Mouse (Mus musculus) kidney, embryonic 14.5 days (tissue): ENCODE data around the gene Nox1. TPM values are rescaled to one million over a fixed set of nuclear protein-coding genes. Genes with fewer than 3 reads are reported as not detected.

Experiments used
- ATAC-seq: fragments of 200-750 bp; cut with Nextera tagmentation; 2 replicates; pipeline ENCODE4 v1.8.0; 2017; ENCODE audit warnings: moderate number of reproducible peaks, mild to moderate bottlenecking, moderate TSS enrichment, moderate library complexity; ENCODE audit not compliant: low FRiP score, low TSS enrichment
- H3K27ac ChIP-seq: fragments of 300-500 bp; sonication (generic); 2 replicates; pipeline ENCODE4 v1.5.1; 2014; ENCODE audit warnings: low read depth, mild to moderate bottlenecking, low read length, moderate library complexity, mixed read lengths
- H3K27me3 ChIP-seq: fragments of 300-500 bp; sonication (generic); 2 replicates; pipeline ENCODE4 v1.6.1; 2014; ENCODE audit warnings: mild to moderate bottlenecking, low read length; ENCODE audit not compliant: control insufficient read depth, insufficient read depth
- H3K36me3 ChIP-seq: fragments of 300-500 bp; sonication (generic); 2 replicates; pipeline ENCODE4 v1.6.1; 2014; ENCODE audit warnings: low read length, mixed read lengths; ENCODE audit not compliant: control insufficient read depth, insufficient read depth
- H3K4me1 ChIP-seq: fragments of 300-500 bp; sonication (generic); 2 replicates; pipeline ENCODE4 v1.6.1; 2014; ENCODE audit warnings: low read length, mixed read lengths; ENCODE audit not compliant: control insufficient read depth, insufficient read depth
- H3K4me2 ChIP-seq: fragments of 300-500 bp; sonication (generic); replicated peaks from 2 replicates; pipeline ENCODE4 v1.6.1; 2014; ENCODE audit warnings: low read depth, mild to moderate bottlenecking, low read length
- H3K4me3 ChIP-seq: fragments of 300-500 bp; sonication (generic); 2 replicates; pipeline ENCODE4 v1.5.1; 2014; ENCODE audit warnings: mild to moderate bottlenecking, low read length
- H3K9ac ChIP-seq: fragments of 300-500 bp; sonication (generic); 2 replicates; pipeline ENCODE4 v1.6.1; 2014; ENCODE audit warnings: low read depth, mild to moderate bottlenecking, low read length, moderate library complexity
- H3K9me3 ChIP-seq: fragments of 300-500 bp; sonication (generic); 2 replicates; pipeline ENCODE4 v1.6.1; 2016; ENCODE audit warnings: low read length; ENCODE audit not compliant: control insufficient read depth
- WGBS: fragments of 180-500 bp; shearing (Covaris S2); extraction: QIAGEN DNeasy Blood & Tissue Kit; methylation state at CpG from one replicate; pipeline ENCODE4 v1.1.7; 2014; 5-methylcytosine and 5-hydroxymethylcytosine counted together
- microRNA-seq: library from miRNA; unstranded; fragments of <30 nt; microRNA quantifications from one replicate; pipeline ENCODE4, GENCODE M21; 2016
- polyA plus RNA-seq: library from polyadenylated mRNA; unstranded; fragments of >200 nt; fragmentation: Nextera tagmentation; extraction: Ambion mirVana; gene quantifications from 2 replicates; pipeline ENCODE4 v1.2.1, GENCODE M21; 2014

Nox1 gene
- polyA plus RNA-seq, 1 experiment from 2014 or later, result 0.32 TPM

DNA sequence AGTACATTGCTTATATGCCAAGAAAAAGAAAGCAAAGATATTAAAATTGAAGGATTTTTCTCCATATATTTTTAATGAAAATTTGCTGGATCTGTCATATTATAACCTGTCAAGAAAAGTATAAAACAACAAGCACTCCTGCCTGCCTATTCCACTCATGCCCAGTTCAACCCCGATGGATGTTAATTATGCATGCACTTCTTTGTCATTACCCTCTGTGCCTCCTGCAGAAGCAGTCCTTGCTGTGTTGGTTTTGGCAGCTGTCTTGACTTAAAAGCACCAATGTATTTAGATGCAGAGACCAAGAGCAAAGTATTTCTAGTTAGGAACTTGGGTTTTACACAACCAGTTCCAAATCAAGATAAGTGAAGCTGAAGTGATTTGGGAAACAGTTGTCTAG, 136.3 kb downstream of the Nox1 start:
- peaks cover 7% of the 10 kb centered on the region; the same call in 1 of the 2 replicates for H3K36me3 ChIP-seq
- H3K9ac ChIP-seq, result no peak overlapping the region
- no peak for ATAC-seq
- no peaks in the 10 kb centered on the region for H3K27me3 ChIP-seq
- no peak overlapping the region for H3K4me3 ChIP-seq
- WGBS, result 86% methylated on average over 1 of the region's 1 CpGs
- no peaks in the 10 kb centered on the region for H3K9me3 ChIP-seq
- H3K27ac ChIP-seq, result no peak overlapping the region
- no peaks in the 10 kb centered on the region for H3K4me1 ChIP-seq
- H3K4me2 ChIP-seq, result no peak overlapping the region

DNA sequence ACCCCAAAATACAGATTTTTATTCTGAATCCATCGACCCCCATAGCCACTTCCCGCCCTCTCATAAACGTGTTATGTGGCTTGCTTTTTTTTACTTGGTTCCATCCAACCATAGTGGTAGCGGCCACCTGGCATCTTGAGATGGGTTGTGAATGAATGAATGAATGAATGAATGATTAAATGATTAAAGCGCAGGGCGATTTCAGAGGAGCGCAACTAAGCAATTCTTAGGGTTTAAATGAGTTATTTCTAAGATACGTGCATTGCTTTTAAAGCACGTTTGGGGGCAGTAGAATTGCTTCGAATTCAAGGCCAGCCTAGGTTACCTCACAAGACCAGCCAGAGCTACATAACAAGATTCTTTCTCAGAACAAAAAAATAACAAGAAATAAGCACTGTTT, 162.0 kb downstream of the Nox1 start:
- ATAC-seq, result no peak
- no peaks in the 10 kb centered on the region for H3K27me3 ChIP-seq
- H3K36me3 ChIP-seq, result peaks cover 18% of the 10 kb centered on the region; the same call in 1 of the 2 replicates
- peak overlapping the region; percentile 69 for H3K9ac ChIP-seq
- WGBS, result 22% methylated on average over 10 of the region's 10 CpGs
- H3K4me2 ChIP-seq, result peak overlapping the region; percentile 40
- H3K4me3 ChIP-seq, result peak overlapping the region; percentile 54
- H3K9me3 ChIP-seq, result no peaks in the 10 kb centered on the region
- H3K4me1 ChIP-seq, result no peaks in the 10 kb centered on the region
- H3K27ac ChIP-seq, result peak overlapping the region; percentile 79; the same call in 1 of the 2 replicates

DNA sequence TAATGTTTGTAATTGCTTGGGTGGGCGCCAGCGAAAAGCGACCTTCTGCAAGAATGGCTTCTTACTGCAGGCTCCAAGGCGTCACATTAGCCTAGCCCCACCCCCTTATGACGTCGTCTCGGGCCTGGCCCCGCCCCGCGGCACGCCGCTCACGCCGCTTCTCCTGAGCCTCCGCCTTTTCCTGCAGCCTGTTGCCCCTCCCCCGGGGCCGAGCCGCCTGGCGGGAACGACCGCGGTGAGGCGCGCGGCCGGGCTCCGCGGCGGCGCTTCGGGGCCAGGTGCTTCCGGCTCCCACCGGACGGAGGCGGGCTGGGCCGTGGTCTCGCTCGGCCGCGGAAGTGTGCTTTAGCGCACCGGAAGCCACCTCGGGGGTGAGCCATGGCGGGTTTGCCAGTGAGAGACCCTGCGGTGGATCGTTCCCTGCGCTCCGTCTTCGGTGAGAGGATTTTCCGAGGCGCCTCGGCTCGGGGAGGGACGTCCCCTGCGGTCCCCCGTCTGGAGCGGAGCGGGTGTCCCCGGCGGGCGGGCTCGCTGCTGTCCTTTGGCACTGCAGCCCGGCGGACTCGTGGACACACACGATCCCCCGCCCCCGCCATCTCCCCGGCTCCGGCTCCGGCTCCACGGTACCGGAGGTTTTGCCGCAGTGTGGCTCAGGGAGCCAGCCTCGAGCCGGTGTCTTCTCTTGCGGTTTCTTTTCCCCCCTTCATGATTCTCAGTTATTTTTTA, 162.6 kb downstream of the Nox1 start, which contains the start of gene Cstf2:
TSS of gene Cstf2 (plus strand) at position 201 of the 726 bp plus-strand sequence.
- no peaks in the 10 kb centered on the region for H3K27me3 ChIP-seq
- peak within 1 kb of the TSS; percentile 54 for H3K4me3 ChIP-seq
- H3K4me1 ChIP-seq, result no peaks in the 10 kb centered on the region
- peaks cover 12% of the 10 kb centered on the region; the same call in 1 of the 2 replicates for H3K36me3 ChIP-seq
- H3K27ac ChIP-seq, result peak within 1 kb of the TSS; percentile 79; the same call in 1 of the 2 replicates
- peak within 1 kb of the TSS; percentile 40 for H3K4me2 ChIP-seq
- WGBS, result 36% methylated on average over 54 of the region's 77 CpGs
- ATAC-seq, result peak; percentile 98
- H3K9me3 ChIP-seq, result no peaks in the 10 kb centered on the region
- peak within 1 kb of the TSS; percentile 69 for H3K9ac ChIP-seq

DNA sequence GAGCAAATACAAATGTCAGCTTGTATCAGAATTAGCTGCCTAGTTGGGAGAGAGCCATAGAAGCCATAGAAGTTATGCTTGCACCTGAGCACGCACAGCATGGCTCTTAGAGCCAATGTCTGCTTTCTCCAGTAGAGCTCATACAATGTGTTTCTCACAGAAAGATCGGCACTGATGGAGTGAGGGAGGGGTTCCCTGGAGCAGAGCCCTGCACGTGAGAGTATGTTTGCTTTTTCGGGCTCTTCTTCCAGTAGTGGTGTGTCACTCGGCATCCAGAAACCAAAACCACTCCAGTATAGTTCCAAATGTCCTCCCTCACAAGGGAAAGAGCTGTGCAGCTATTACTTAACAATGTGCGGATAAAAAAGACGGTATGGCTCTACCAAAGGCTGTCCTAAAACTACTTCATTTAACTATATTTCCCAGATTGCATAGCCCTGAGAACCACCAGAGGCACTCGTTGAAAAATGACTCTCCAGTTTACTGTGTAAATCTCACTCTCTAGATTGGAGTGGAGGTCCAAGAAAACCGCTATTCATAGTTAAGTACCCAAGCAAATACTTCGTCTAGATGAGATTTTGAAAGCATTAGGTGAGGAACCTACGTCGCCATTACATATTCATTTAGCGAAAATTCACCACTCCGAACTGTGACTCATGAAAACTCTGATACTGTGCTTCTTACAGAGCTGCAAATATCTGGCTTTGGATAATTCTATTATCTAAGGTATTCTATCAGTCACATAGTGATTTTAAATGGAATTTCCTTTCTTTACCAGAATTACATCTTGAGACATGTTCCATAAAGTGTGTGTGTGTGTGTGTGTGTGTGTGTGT, 163.5 kb downstream of the Nox1 start:
- H3K36me3 ChIP-seq, result peaks cover 12% of the 10 kb centered on the region; the same call in 1 of the 2 replicates
- peak overlapping the region; percentile 54 for H3K4me3 ChIP-seq
- no peak overlapping the region for H3K9ac ChIP-seq
- no peaks in the 10 kb centered on the region for H3K4me1 ChIP-seq
- no peaks in the 10 kb centered on the region for H3K27me3 ChIP-seq
- WGBS, result 77% methylated on average over 14 of the region's 14 CpGs
- peak overlapping the region; percentile 27 for H3K4me2 ChIP-seq
- no peaks in the 10 kb centered on the region for H3K9me3 ChIP-seq
- no peak for ATAC-seq
- H3K27ac ChIP-seq, result no peak overlapping the region

DNA sequence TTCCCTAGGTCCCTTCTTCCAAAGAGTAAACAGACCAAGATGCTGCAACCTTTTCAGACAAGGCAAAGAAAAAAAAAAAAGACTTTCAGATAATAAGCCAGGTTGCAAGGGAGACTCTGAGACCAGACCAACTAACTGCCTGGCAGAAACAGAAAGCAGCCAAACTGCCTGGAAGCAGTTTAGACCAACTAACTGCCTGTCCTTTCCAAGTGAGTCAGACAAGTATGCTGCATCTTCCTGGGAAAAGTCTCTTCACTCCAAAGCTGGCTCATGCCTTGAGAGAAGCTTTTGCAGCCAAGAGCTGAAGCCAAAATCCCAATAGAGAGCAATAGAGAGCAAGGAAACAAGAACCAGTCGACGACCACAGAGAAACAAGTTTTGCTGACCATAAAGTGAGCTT, 164.9 kb downstream of the Nox1 start:
- H3K27me3 ChIP-seq, result no peaks in the 10 kb centered on the region
- H3K27ac ChIP-seq, result no peak overlapping the region
- no peak overlapping the region for H3K9ac ChIP-seq
- ATAC-seq, result no peak
- no peak overlapping the region for H3K4me3 ChIP-seq
- H3K36me3 ChIP-seq, result peaks cover 6% of the 10 kb centered on the region; the same call in 1 of the 2 replicates
- H3K4me2 ChIP-seq, result no peak overlapping the region
- H3K4me1 ChIP-seq, result no peaks in the 10 kb centered on the region
- no peaks in the 10 kb centered on the region for H3K9me3 ChIP-seq
- WGBS, result 86% methylated on average over 2 of the region's 2 CpGs

DNA sequence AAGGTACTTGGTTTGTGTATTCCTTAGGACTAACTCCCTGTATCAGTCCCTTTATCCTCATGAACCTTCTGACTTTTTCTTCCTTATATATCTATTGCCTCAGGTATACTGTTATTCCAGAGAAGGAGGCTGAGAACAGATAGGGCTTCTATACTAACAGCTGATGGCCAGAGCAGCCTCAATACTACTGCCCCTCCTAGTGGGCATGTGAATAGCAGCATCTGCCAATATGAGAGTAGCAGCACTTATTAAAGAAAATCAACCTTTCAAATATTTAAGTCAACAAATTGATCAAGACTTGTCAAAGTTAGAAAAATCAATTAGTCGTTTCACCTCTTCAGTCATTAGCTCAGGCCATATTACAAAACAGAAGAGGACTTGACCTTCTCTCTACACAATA, 172.8 kb downstream of the Nox1 start:
- Histone ChIP-seq H3K27ac (no peak overlapping the region), H3K4me3 (no peak overlapping the region), H3K4me1 (no peaks in the 10 kb centered on the region), H3K9me3 (no peaks in the 10 kb centered on the region), H3K27me3 (no peaks in the 10 kb centered on the region), H3K4me2 (no peak overlapping the region), H3K9ac (no peak overlapping the region), H3K36me3 (no peaks in the 10 kb centered on the region)
- WGBS, result 73% methylated on average over 1 of the region's 1 CpGs
- no peak for ATAC-seq

Small RNA genes lying within 50 kb of the gene (microRNA-seq; reads per million reads assigned to microRNA genes)
- not detected for gene Mir3112

Other genes starting within 250 kb of the Nox1 start
- gene Sytl4, start 240.1 kb downstream of the Nox1 start, polyA plus RNA-seq, result 2.4 and 3.3 TPM in 2 replicates
- gene Cstf2, start 162.8 kb downstream of the Nox1 start, polyA plus RNA-seq, result 32.7 and 58.5 TPM in 2 replicates
- 0.16 TPM in 1 of 2 replicates, not detected in the other for gene Xkrx, start 59.9 kb downstream of the Nox1 start, polyA plus RNA-seq
- gene Arl13a, start 34.5 kb downstream of the Nox1 start, polyA plus RNA-seq, result not detected in 2 replicates
- gene Trmt2b, start 55.0 kb upstream of the Nox1 start, polyA plus RNA-seq, result 11.5 and 18.7 TPM in 2 replicates
- gene Tmem35a, start 73.3 kb upstream of the Nox1 start, polyA plus RNA-seq, result 7.9 and 8.9 TPM in 2 replicates
- gene Cenpi, start 86.1 kb upstream of the Nox1 start, polyA plus RNA-seq, result 42.2 and 43.1 TPM in 2 replicates
- 1.0 and 1.1 TPM in 2 replicates for gene Drp2, start 182.6 kb upstream of the Nox1 start, polyA plus RNA-seq